Mouse (Mus musculus): ENCODE data around the gene Vwa5b2. TPM values are rescaled to one million over a fixed set of nuclear protein-coding genes. Genes with fewer than 3 reads are reported as not detected.
A peak's percentile ranks its signal among the peaks of the same experiment; 100 is the strongest.

Gene Vwa5b2
- polyA plus RNA-seq, 1 experiment from 2014 or later = 0.28 TPM

GRCm38 (mm10) chr16:20596687-20597441, 7.6 kb downstream of the Vwa5b2 start:
- H3K4me2 ChIP-seq (ENCODE audit: low read depth, low read length) = no peak overlapping the region
- H3K36me3 ChIP-seq (ENCODE audit: control insufficient read depth, insufficient read depth) = no peaks in the 10 kb centered on the region
- H3K27ac ChIP-seq (ENCODE audit: low read length) = no peak overlapping the region
- no peak overlapping the region for H3K4me3 ChIP-seq (ENCODE audit: low read length)
- ATAC-seq (replicated peaks; ENCODE audit: extremely low read depth, insufficient read depth, low FRiP score) = no peak
- 59% methylated on average over 7 of the region's 7 CpGs for WGBS
- no peaks in the 10 kb centered on the region for H3K4me1 ChIP-seq (ENCODE audit: control insufficient read depth, insufficient read depth, low read length)
- peaks cover 24% of the 10 kb centered on the region for H3K27me3 ChIP-seq (ENCODE audit: control insufficient read depth, insufficient read depth, low read length)
- H3K9me3 ChIP-seq (replicated peaks; ENCODE audit: control insufficient read depth, low read length) = no peaks in the 10 kb centered on the region
- no peak overlapping the region for H3K9ac ChIP-seq (ENCODE audit: low read length)

- Histone ChIP-seq H3K27me3 (ENCODE audit: control insufficient read depth, insufficient read depth, low read length) (no peaks in the 10 kb centered on the region), H3K27ac (ENCODE audit: low read length) (no peak overlapping the region), H3K9ac (ENCODE audit: low read length) (no peak overlapping the region), H3K4me2 (ENCODE audit: low read depth, low read length) (no peak overlapping the region), H3K4me1 (ENCODE audit: control insufficient read depth, insufficient read depth, low read length) (no peaks in the 10 kb centered on the region), H3K9me3 (replicated peaks; ENCODE audit: control insufficient read depth, low read length) (no peaks in the 10 kb centered on the region), H3K36me3 (ENCODE audit: control insufficient read depth, insufficient read depth) (peaks cover 4% of the 10 kb centered on the region), H3K4me3 (ENCODE audit: low read length) (no peak overlapping the region)
- 56% methylated on average over 5 of the region's 5 CpGs for WGBS
- ATAC-seq (replicated peaks; ENCODE audit: extremely low read depth, insufficient read depth, low FRiP score) = no peak
Observed at GRCm38 (mm10) chr16:20600511-20600910, 11.2 kb downstream of the Vwa5b2 start.

- H3K36me3 ChIP-seq (ENCODE audit: control insufficient read depth, insufficient read depth) = peaks cover 14% of the 10 kb centered on the region
- H3K9me3 ChIP-seq (replicated peaks; ENCODE audit: control insufficient read depth, low read length) = no peaks in the 10 kb centered on the region
- H3K4me1 ChIP-seq (ENCODE audit: control insufficient read depth, insufficient read depth, low read length) = peaks cover 2% of the 10 kb centered on the region
- no peak overlapping the region for H3K9ac ChIP-seq (ENCODE audit: low read length)
- H3K4me2 ChIP-seq (ENCODE audit: low read depth, low read length) = no peak overlapping the region
- 57% methylated on average over 9 of the region's 9 CpGs for WGBS
- H3K27me3 ChIP-seq (ENCODE audit: control insufficient read depth, insufficient read depth, low read length) = no peaks in the 10 kb centered on the region
- H3K4me3 ChIP-seq (ENCODE audit: low read length) = no peak overlapping the region
- H3K27ac ChIP-seq (ENCODE audit: low read length) = no peak overlapping the region
- ATAC-seq (replicated peaks; ENCODE audit: extremely low read depth, insufficient read depth, low FRiP score) = no peak
Observed at GRCm38 (mm10) chr16:20604705-20605104, 15.4 kb downstream of the Vwa5b2 start.

GRCm38 (mm10) chr16:20610501-20611356, 21.5 kb downstream of the Vwa5b2 start:
- Histone ChIP-seq H3K4me1 (ENCODE audit: control insufficient read depth, insufficient read depth, low read length) (peaks cover 14% of the 10 kb centered on the region), H3K9ac (ENCODE audit: low read length) (peak overlapping the region; percentile 88), H3K4me2 (ENCODE audit: low read depth, low read length) (peak overlapping the region; percentile 100), H3K27ac (ENCODE audit: low read length) (peak overlapping the region; percentile 85), H3K27me3 (ENCODE audit: control insufficient read depth, insufficient read depth, low read length) (no peaks in the 10 kb centered on the region), H3K4me3 (ENCODE audit: low read length) (peak overlapping the region; percentile 96), H3K9me3 (replicated peaks; ENCODE audit: control insufficient read depth, low read length) (no peaks in the 10 kb centered on the region), H3K36me3 (ENCODE audit: control insufficient read depth, insufficient read depth) (peaks cover 10% of the 10 kb centered on the region; the same call in 1 of the 2 replicates)
- peak; percentile 32; the same call in 1 of the 2 replicates for ATAC-seq (replicated peaks; ENCODE audit: extremely low read depth, insufficient read depth, low FRiP score)
- under 1% methylated on average over 28 of the region's 28 CpGs for whole genome bisulfite sequencing

- Histone ChIP-seq H3K27me3 (ENCODE audit: control insufficient read depth, insufficient read depth, low read length) (no peaks in the 10 kb centered on the region), H3K4me3 (ENCODE audit: low read length) (peak within 1 kb of the TSS; percentile 96), H3K9me3 (replicated peaks; ENCODE audit: control insufficient read depth, low read length) (no peaks in the 10 kb centered on the region), H3K4me1 (ENCODE audit: control insufficient read depth, insufficient read depth, low read length) (peaks cover 14% of the 10 kb centered on the region), H3K4me2 (ENCODE audit: low read depth, low read length) (peak within 1 kb of the TSS; percentile 100), H3K36me3 (ENCODE audit: control insufficient read depth, insufficient read depth) (peaks cover 6% of the 10 kb centered on the region; the same call in 1 of the 2 replicates), H3K9ac (ENCODE audit: low read length) (peak within 1 kb of the TSS; percentile 88), H3K27ac (ENCODE audit: low read length) (peak within 1 kb of the TSS; percentile 85)
- WGBS = 2% methylated on average over 41 of the region's 41 CpGs
- peak; percentile 96 for ATAC-seq (replicated peaks; ENCODE audit: extremely low read depth, insufficient read depth, low FRiP score)
Observed at GRCm38 (mm10) chr16:20611357-20612227, 22.3 kb downstream of the Vwa5b2 start, which contains the start of the genes Eef1akmt4, Gm49333 and Alg3. Gene Eef1akmt4, plus strand, starts transcription at chr16:20611593. Gene Gm49333, plus strand, starts transcription at chr16:20611610. Gene Alg3, minus strand, starts transcription at chr16:20611735.

GRCm38 (mm10) chr16:20619541-20620398, 30.5 kb downstream of the Vwa5b2 start:
- no peaks in the 10 kb centered on the region for H3K36me3 ChIP-seq (ENCODE audit: control insufficient read depth, insufficient read depth)
- peak overlapping the region; percentile 72 for H3K4me3 ChIP-seq (ENCODE audit: low read length)
- no peaks in the 10 kb centered on the region for H3K9me3 ChIP-seq (replicated peaks; ENCODE audit: control insufficient read depth, low read length)
- H3K9ac ChIP-seq (ENCODE audit: low read length) = no peak overlapping the region
- H3K4me1 ChIP-seq (ENCODE audit: control insufficient read depth, insufficient read depth, low read length) = peaks cover 19% of the 10 kb centered on the region
- no peak overlapping the region for H3K27ac ChIP-seq (ENCODE audit: low read length)
- H3K4me2 ChIP-seq (ENCODE audit: low read depth, low read length) = peak overlapping the region; percentile 98
- peak; percentile 62 for ATAC-seq (replicated peaks; ENCODE audit: extremely low read depth, insufficient read depth, low FRiP score)
- peaks cover 36% of the 10 kb centered on the region for H3K27me3 ChIP-seq (ENCODE audit: control insufficient read depth, insufficient read depth, low read length)
- 3% methylated on average over 73 of the region's 83 CpGs for WGBS

- Histone ChIP-seq H3K36me3 (ENCODE audit: control insufficient read depth, insufficient read depth) (no peaks in the 10 kb centered on the region), H3K4me2 (ENCODE audit: low read depth, low read length) (peak overlapping the region; percentile 98), H3K27ac (ENCODE audit: low read length) (no peak overlapping the region), H3K4me1 (ENCODE audit: control insufficient read depth, insufficient read depth, low read length) (peaks cover 19% of the 10 kb centered on the region), H3K9ac (ENCODE audit: low read length) (no peak overlapping the region), H3K27me3 (ENCODE audit: control insufficient read depth, insufficient read depth, low read length) (peaks cover 36% of the 10 kb centered on the region), H3K4me3 (ENCODE audit: low read length) (peak overlapping the region; percentile 72), H3K9me3 (replicated peaks; ENCODE audit: control insufficient read depth, low read length) (no peaks in the 10 kb centered on the region)
- ATAC-seq (replicated peaks; ENCODE audit: extremely low read depth, insufficient read depth, low FRiP score) = no peak
- WGBS = 1% methylated on average over 9 of the region's 9 CpGs
Observed at GRCm38 (mm10) chr16:20620399-20620735, 31.1 kb downstream of the Vwa5b2 start.

- ATAC-seq (replicated peaks; ENCODE audit: extremely low read depth, insufficient read depth, low FRiP score) = no peak
- Histone ChIP-seq H3K27me3 (ENCODE audit: control insufficient read depth, insufficient read depth, low read length) (peaks cover 36% of the 10 kb centered on the region), H3K4me1 (ENCODE audit: control insufficient read depth, insufficient read depth, low read length) (peaks cover 19% of the 10 kb centered on the region), H3K9ac (ENCODE audit: low read length) (peak overlapping the region; percentile 55), H3K4me3 (ENCODE audit: low read length) (peak overlapping the region; percentile 72), H3K9me3 (replicated peaks; ENCODE audit: control insufficient read depth, low read length) (no peaks in the 10 kb centered on the region), H3K36me3 (ENCODE audit: control insufficient read depth, insufficient read depth) (no peaks in the 10 kb centered on the region), H3K4me2 (ENCODE audit: low read depth, low read length) (peak overlapping the region; percentile 98), H3K27ac (ENCODE audit: low read length) (no peak overlapping the region)
- 1% methylated on average over 32 of the region's 32 CpGs for WGBS
Observed at GRCm38 (mm10) chr16:20620751-20621190, 31.5 kb downstream of the Vwa5b2 start.
